Comparison of ENCODE assay signal across 8 mouse cellular contexts in the genomic region with DNA sequence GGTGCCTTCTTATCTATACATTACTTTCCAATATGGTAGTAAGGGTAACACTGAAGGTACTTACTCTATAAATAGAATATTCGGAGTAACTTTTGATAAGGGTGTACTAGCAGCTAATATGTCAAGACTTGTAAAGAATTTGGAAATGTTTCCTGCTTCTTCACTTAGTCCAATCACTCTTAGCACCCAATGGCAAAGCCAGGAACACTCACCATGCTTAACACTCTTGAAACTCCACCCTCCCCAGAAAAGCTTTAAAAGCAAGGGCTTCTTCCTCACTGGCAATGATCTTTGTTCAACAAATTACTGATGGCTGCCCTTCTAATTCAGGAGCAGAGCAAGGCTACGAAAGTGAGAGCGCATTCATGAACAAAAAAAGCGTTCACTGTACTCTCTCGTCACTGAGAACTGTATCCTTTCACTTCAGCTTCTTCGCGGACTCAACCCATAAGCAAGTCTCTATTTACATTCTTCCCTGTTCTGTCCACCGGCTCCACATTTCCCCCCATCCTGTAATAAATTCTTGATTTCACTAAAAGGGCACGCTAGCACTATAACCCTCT. TPM values are rescaled to one million over a fixed set of nuclear protein-coding genes. Genes with fewer than 3 reads are reported as not detected.
A peak's percentile ranks its signal among the peaks of the same experiment; 100 is the strongest.
DNase-seq lines count a peak whose midpoint lies in the region; ATAC-seq and TF ChIP-seq lines count a peak whose summit lies in the region.

No protein-coding gene starts in this region.

- H3K4me3 ChIP-seq in testis, adult 2 months (ENCODE audit: control insufficient read depth, low read depth, low read length): peak overlapping the region; percentile 96
- H3K4me3 ChIP-seq in embryonic facial prominence, embryonic 14.5 days (ENCODE audit: low read depth, low read length): peak overlapping the region; percentile 95
- peak overlapping the region; percentile 99 for H3K4me3 ChIP-seq in intestine, embryonic 15.5 days (replicated peaks)
- H3K4me3 ChIP-seq in midbrain, embryonic 14.5 days (replicated peaks; ENCODE audit: low read depth, low read length): peak overlapping the region; percentile 92

- no peaks in the 10 kb centered on the region for H3K27me3 ChIP-seq in testis, adult 2 months (ENCODE audit: control insufficient read depth, insufficient read depth, low read length)
- no peaks in the 10 kb centered on the region for H3K27me3 ChIP-seq in embryonic facial prominence, embryonic 14.5 days (replicated peaks; ENCODE audit: control insufficient read depth, insufficient read depth, low read length)
- H3K27me3 ChIP-seq in intestine, embryonic 15.5 days (replicated peaks): no peaks in the 10 kb centered on the region
- no peaks in the 10 kb centered on the region for H3K27me3 ChIP-seq in midbrain, embryonic 14.5 days (ENCODE audit: control insufficient read depth, insufficient read depth, low read length)

- no peak for TF ChIP-seq CTCF in testis, adult 2 months (IDR thresholded peaks at IDR 0.05; ENCODE audit: control insufficient read depth, insufficient read depth, insufficient replicate concordance, low read depth, low read length)

- H3K36me3 ChIP-seq in testis, adult 2 months (ENCODE audit: control insufficient read depth, insufficient read depth, low read length): no peaks in the 10 kb centered on the region
- H3K36me3 ChIP-seq in embryonic facial prominence, embryonic 14.5 days (ENCODE audit: control insufficient read depth, insufficient read depth, low read length): no peaks in the 10 kb centered on the region
- H3K36me3 ChIP-seq in intestine, embryonic 15.5 days: no peaks in the 10 kb centered on the region
- no peaks in the 10 kb centered on the region for H3K36me3 ChIP-seq in midbrain, embryonic 14.5 days (ENCODE audit: control insufficient read depth, insufficient read depth, low read length)

- WGBS in embryonic facial prominence, embryonic 14.5 days: 14% methylated on average over 9 of the region's 9 CpGs
- WGBS in intestine, embryonic 15.5 days: 9% methylated on average over 9 of the region's 9 CpGs
- WGBS in midbrain, embryonic 14.5 days: 15% methylated on average over 9 of the region's 9 CpGs

- H3K27ac ChIP-seq in testis, adult 2 months (ENCODE audit: control insufficient read depth, insufficient read depth, low read depth, low read length): peak overlapping the region; percentile 61
- peak overlapping the region; percentile 94; the same call in 1 of the 2 replicates for H3K27ac ChIP-seq in embryonic facial prominence, embryonic 14.5 days (replicated peaks; ENCODE audit: low read depth, low read length)
- H3K27ac ChIP-seq in intestine, embryonic 15.5 days: peak overlapping the region; percentile 94
- peak overlapping the region; percentile 93 for H3K27ac ChIP-seq in midbrain, embryonic 14.5 days (replicated peaks; ENCODE audit: low read depth, low read length)

- no peaks in the 10 kb centered on the region for H3K9me3 ChIP-seq in embryonic facial prominence, embryonic 14.5 days (ENCODE audit: control insufficient read depth, low read length)
- no peaks in the 10 kb centered on the region for H3K9me3 ChIP-seq in intestine, embryonic 15.5 days
- H3K9me3 ChIP-seq in midbrain, embryonic 14.5 days (ENCODE audit: control insufficient read depth, low read length): no peaks in the 10 kb centered on the region

- peak overlapping the region; percentile 94 for H3K9ac ChIP-seq in embryonic facial prominence, embryonic 14.5 days (ENCODE audit: low read depth, low read length)
- H3K9ac ChIP-seq in intestine, embryonic 15.5 days: peak overlapping the region; percentile 80
- peak overlapping the region; percentile 87 for H3K9ac ChIP-seq in midbrain, embryonic 14.5 days (replicated peaks; ENCODE audit: low read length)

- no peaks in the 10 kb centered on the region; the same call in 1 of the 2 replicates for H3K4me1 ChIP-seq in testis, adult 2 months (ENCODE audit: control insufficient read depth, insufficient read depth, low read length)
- peaks cover 5% of the 10 kb centered on the region; the same call in 1 of the 2 replicates for H3K4me1 ChIP-seq in embryonic facial prominence, embryonic 14.5 days (ENCODE audit: control insufficient read depth, insufficient read depth, low read length)
- 0 out of 2 replicates have a peak, but pooled peaks cover 2% of the 10 kb centered on the region for H3K4me1 ChIP-seq in intestine, embryonic 15.5 days (replicated peaks)
- peaks cover 8% of the 10 kb centered on the region for H3K4me1 ChIP-seq in midbrain, embryonic 14.5 days (ENCODE audit: control insufficient read depth, insufficient read depth, low read length)

- no peak for DNase-seq in testis, postnatal 14 days (ENCODE audit: low spot score)
- DNase-seq in embryonic facial prominence, embryonic 14.5 days (ENCODE audit: low spot score): no peak
- DNase-seq in midbrain, embryonic 14.5 days: no peak
- no peak for DNase-seq in cerebellum, postnatal 10 days
- DNase-seq in spleen, postnatal 10 days (ENCODE audit: low spot score in 2 of 2): no peak
- no peak for DNase-seq in urinary bladder, postnatal 10 days (ENCODE audit: low spot score)

- peak overlapping the region; percentile 59 for H3K4me2 ChIP-seq in embryonic facial prominence, embryonic 14.5 days (ENCODE audit: low read depth, low read length)
- H3K4me2 ChIP-seq in intestine, embryonic 15.5 days (replicated peaks): peak overlapping the region; percentile 74
- H3K4me2 ChIP-seq in midbrain, embryonic 14.5 days (ENCODE audit: low read length): peak overlapping the region; percentile 84

- TF ChIP-seq POLR2A in testis, adult 2 months (IDR thresholded peaks at IDR 0.05; ENCODE audit: control insufficient read depth, low read depth, low read length): no peak

- no peak for ATAC-seq in embryonic facial prominence, embryonic 14.5 days (ENCODE audit: low read depth)
- ATAC-seq in intestine, embryonic 15.5 days: no peak
- ATAC-seq in midbrain, embryonic 14.5 days (ENCODE audit: low FRiP score, low TSS enrichment): no peak

RNA-seq across cellular contexts. Expression of a gene that starts 1.4 kb away (rescaled TPM):
- 113 and 127 TPM in 2 replicates for polyA plus RNA-seq in testis, adult 2 months (2012; rRNA removed)
- 401 and 403 TPM in 2 replicates for polyA plus RNA-seq in embryonic facial prominence, embryonic 14.5 days (2014; fragmentation: Nextera tagmentation; extraction: Ambion mirVana)
- polyA plus RNA-seq in intestine, embryonic 15.5 days (2015; fragmentation: Nextera tagmentation; extraction: Ambion mirVana): 512 and 519 TPM in 2 replicates
- polyA plus RNA-seq in midbrain, embryonic 14.5 days (2014; fragmentation: Nextera tagmentation; extraction: Ambion mirVana): 446 and 467 TPM in 2 replicates
